Mouse (Mus musculus): ENCODE measurements around the gene Chst11.

DNA sequence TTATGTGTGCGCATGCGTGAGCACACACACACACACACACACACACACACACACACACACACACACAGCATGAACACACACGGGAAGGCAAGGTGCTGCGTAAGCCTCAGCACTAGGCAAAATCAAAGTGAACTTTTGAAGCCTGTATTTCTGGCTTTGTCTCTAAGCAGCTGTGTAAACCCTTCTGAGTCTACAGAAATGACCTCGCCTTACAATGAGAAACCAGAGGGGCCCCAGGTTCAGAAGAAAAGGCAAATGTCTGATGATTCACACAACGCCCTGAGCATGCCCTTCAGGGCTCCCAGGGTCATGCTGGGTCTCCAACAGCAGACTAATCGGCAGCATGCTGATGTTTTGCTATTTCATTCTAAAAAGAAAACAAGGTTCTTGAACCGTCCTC lies 122.1 kb downstream of the Chst11 start:
- TF ChIP-seq CTCF (IDR thresholded peaks at IDR 0.05) (no peak), EP300 (IDR thresholded peaks at IDR 0.05) (no peak)

Measured in lung, postnatal 0 days (tissue).